Mouse (Mus musculus): ENCODE data around the gene Ube2j1. TPM values are rescaled to one million over a fixed set of nuclear protein-coding genes. Genes with fewer than 3 reads are reported as not detected.

The Ube2j1 gene
- polyA plus RNA-seq, 1 experiment from 2014 or later = 43.0 TPM

- H3K27me3 ChIP-seq (replicated peaks; ENCODE audit: control insufficient read depth, insufficient read depth, low read length) = no peaks in the 10 kb centered on the region
- H3K27ac ChIP-seq (ENCODE audit: low read length) = no peak overlapping the region
- no peak for ATAC-seq
- no peak overlapping the region for H3K4me2 ChIP-seq (ENCODE audit: low read depth, low read length)
- H3K9ac ChIP-seq (ENCODE audit: low read depth, low read length) = no peak overlapping the region
- H3K9me3 ChIP-seq (ENCODE audit: control insufficient read depth, low read length) = no peaks in the 10 kb centered on the region
- WGBS = 86% methylated on average over 4 of the region's 4 CpGs
- H3K4me1 ChIP-seq (ENCODE audit: control insufficient read depth, insufficient read depth, low read length) = no peaks in the 10 kb centered on the region
- H3K4me3 ChIP-seq (ENCODE audit: low read length) = no peak overlapping the region
- H3K36me3 ChIP-seq (ENCODE audit: control insufficient read depth, insufficient read depth, low read length) = 0 out of 2 replicates have a peak, but pooled peaks cover 5% of the 10 kb centered on the region
These were observed 8.6 kb downstream of the Ube2j1 start for GRCm38 (mm10) chr4:33039826-33040225.

DNA sequence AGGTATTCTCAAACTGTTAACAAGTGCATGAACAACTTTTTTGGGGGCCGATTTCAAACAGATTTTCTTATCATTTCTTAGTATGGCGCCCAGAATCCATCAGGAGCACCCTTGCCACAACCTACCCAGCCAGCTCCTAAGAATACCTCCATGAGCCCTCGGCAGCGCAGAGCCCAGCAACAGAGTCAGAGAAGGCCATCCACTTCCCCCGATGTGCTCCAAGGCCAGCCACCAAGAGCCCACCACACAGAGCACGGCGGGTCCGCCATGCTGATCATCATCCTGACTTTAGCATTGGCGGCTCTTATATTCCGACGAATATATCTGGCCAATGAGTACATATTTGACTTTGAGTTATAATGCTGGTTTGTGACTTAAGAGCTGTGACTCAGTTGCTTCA, 18.4 kb downstream of the Ube2j1 start:
- Histone ChIP-seq H3K4me2 (ENCODE audit: low read depth, low read length) (no peak overlapping the region), H3K27me3 (replicated peaks; ENCODE audit: control insufficient read depth, insufficient read depth, low read length) (no peaks in the 10 kb centered on the region), H3K9ac (ENCODE audit: low read depth, low read length) (no peak overlapping the region), H3K27ac (ENCODE audit: low read length) (no peak overlapping the region), H3K4me1 (ENCODE audit: control insufficient read depth, insufficient read depth, low read length) (no peaks in the 10 kb centered on the region), H3K36me3 (ENCODE audit: control insufficient read depth, insufficient read depth, low read length) (peaks cover 12% of the 10 kb centered on the region; the same call in 1 of the 2 replicates), H3K4me3 (ENCODE audit: low read length) (no peak overlapping the region), H3K9me3 (ENCODE audit: control insufficient read depth, low read length) (no peaks in the 10 kb centered on the region)
- no peak for ATAC-seq
- WGBS = 94% methylated on average over 11 of the region's 11 CpGs

DNA sequence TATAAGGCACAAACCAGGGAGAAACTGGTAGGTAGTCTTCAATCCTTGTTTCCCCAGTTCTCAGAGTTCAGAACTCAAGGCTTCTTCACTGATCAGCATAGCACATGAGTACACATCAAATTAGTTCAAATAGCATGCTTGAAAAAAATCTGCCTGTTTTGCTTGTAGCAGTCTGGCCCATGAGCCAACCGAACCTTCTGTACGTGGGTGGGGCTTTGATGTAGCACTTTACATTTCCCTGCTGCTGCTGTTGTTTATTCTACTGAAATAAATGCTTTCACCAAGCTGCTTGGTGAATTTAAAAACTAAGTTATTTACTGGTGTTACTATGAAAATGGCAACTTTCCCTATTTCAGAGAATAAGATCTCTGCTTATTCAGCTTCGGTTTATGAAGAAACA, 20.8 kb downstream of the Ube2j1 start:
- no peak overlapping the region for H3K27ac ChIP-seq (ENCODE audit: low read length)
- 87% methylated on average over 3 of the region's 3 CpGs for WGBS
- no peak overlapping the region for H3K4me3 ChIP-seq (ENCODE audit: low read length)
- peaks cover 6% of the 10 kb centered on the region; the same call in 1 of the 2 replicates for H3K36me3 ChIP-seq (ENCODE audit: control insufficient read depth, insufficient read depth, low read length)
- no peak overlapping the region for H3K4me2 ChIP-seq (ENCODE audit: low read depth, low read length)
- no peak overlapping the region for H3K9ac ChIP-seq (ENCODE audit: low read depth, low read length)
- no peak for ATAC-seq
- no peaks in the 10 kb centered on the region for H3K27me3 ChIP-seq (replicated peaks; ENCODE audit: control insufficient read depth, insufficient read depth, low read length)
- no peaks in the 10 kb centered on the region for H3K9me3 ChIP-seq (ENCODE audit: control insufficient read depth, low read length)
- no peaks in the 10 kb centered on the region for H3K4me1 ChIP-seq (ENCODE audit: control insufficient read depth, insufficient read depth, low read length)

DNA sequence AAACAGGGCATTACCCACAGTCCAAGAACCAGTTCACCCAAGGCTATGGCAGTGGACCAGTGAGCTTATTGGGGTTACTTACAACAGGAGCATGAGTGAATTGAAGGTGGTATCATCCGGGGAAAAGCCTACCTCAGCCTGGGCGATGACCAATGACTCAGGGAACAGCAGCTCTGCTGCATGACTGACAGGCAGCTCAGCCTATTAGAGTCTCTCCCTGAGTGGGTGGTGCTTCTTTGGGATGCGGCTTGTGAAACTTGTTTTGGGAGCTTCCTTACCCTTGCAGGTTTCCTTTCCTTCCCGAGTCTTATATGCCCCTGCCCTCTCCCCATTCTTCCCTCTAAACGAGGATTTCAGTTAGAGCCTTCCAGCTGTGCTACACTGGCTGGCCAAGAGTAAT, 21.4 kb downstream of the Ube2j1 start:
- Histone ChIP-seq H3K4me1 (ENCODE audit: control insufficient read depth, insufficient read depth, low read length) (no peaks in the 10 kb centered on the region), H3K9ac (ENCODE audit: low read depth, low read length) (no peak overlapping the region), H3K27ac (ENCODE audit: low read length) (no peak overlapping the region), H3K27me3 (replicated peaks; ENCODE audit: control insufficient read depth, insufficient read depth, low read length) (no peaks in the 10 kb centered on the region), H3K4me3 (ENCODE audit: low read length) (no peak overlapping the region), H3K4me2 (ENCODE audit: low read depth, low read length) (no peak overlapping the region), H3K36me3 (ENCODE audit: control insufficient read depth, insufficient read depth, low read length) (peaks cover 6% of the 10 kb centered on the region; the same call in 1 of the 2 replicates), H3K9me3 (ENCODE audit: control insufficient read depth, low read length) (no peaks in the 10 kb centered on the region)
- ATAC-seq = no peak
- WGBS = 88% methylated on average over 5 of the region's 5 CpGs

GRCm38 (mm10) chr4:33054426-33054825, 23.2 kb downstream of the Ube2j1 start:
- Histone ChIP-seq H3K9me3 (ENCODE audit: control insufficient read depth, low read length) (no peaks in the 10 kb centered on the region), H3K4me3 (ENCODE audit: low read length) (no peak overlapping the region), H3K36me3 (ENCODE audit: control insufficient read depth, insufficient read depth, low read length) (peaks cover 3% of the 10 kb centered on the region; the same call in 1 of the 2 replicates), H3K27me3 (replicated peaks; ENCODE audit: control insufficient read depth, insufficient read depth, low read length) (no peaks in the 10 kb centered on the region), H3K9ac (ENCODE audit: low read depth, low read length) (no peak overlapping the region), H3K27ac (ENCODE audit: low read length) (no peak overlapping the region), H3K4me1 (ENCODE audit: control insufficient read depth, insufficient read depth, low read length) (no peaks in the 10 kb centered on the region), H3K4me2 (ENCODE audit: low read depth, low read length) (no peak overlapping the region)
- no peak for ATAC-seq

DNA sequence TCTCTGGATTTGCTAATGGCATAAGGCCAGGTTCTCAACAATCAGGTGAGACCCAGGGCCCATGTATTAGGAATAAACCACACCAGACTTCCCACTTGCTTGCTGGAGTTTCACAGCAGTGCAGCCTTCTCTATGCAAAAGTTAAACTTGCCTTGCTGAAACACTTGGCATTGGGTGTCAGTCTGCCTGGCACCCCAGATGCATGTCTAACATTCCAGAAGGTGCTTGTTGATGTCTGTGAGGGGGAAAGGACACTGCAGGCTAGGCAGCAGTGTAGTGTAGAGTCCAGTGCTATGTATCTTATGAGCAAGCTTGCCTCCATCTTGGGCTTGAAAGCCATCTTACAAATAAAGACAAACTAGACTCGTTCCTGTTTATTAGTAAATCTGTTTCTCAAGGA, 25.1 kb downstream of the Ube2j1 start:
- no peak overlapping the region for H3K4me2 ChIP-seq (ENCODE audit: low read depth, low read length)
- no peaks in the 10 kb centered on the region for H3K36me3 ChIP-seq (ENCODE audit: control insufficient read depth, insufficient read depth, low read length)
- H3K4me1 ChIP-seq (ENCODE audit: control insufficient read depth, insufficient read depth, low read length) = no peaks in the 10 kb centered on the region
- no peak overlapping the region for H3K9ac ChIP-seq (ENCODE audit: low read depth, low read length)
- no peak overlapping the region for H3K4me3 ChIP-seq (ENCODE audit: low read length)
- H3K27me3 ChIP-seq (replicated peaks; ENCODE audit: control insufficient read depth, insufficient read depth, low read length) = no peaks in the 10 kb centered on the region
- H3K9me3 ChIP-seq (ENCODE audit: control insufficient read depth, low read length) = no peaks in the 10 kb centered on the region
- no peak overlapping the region for H3K27ac ChIP-seq (ENCODE audit: low read length)
- ATAC-seq = no peak
- WGBS = 78% methylated on average over 1 of the region's 1 CpGs

- H3K4me1 ChIP-seq (ENCODE audit: control insufficient read depth, insufficient read depth, low read length) = no peaks in the 10 kb centered on the region
- H3K4me3 ChIP-seq (ENCODE audit: low read length) = no peak overlapping the region
- WGBS = 72% methylated on average over 11 of the region's 11 CpGs
- no peaks in the 10 kb centered on the region for H3K27me3 ChIP-seq (replicated peaks; ENCODE audit: control insufficient read depth, insufficient read depth, low read length)
- H3K36me3 ChIP-seq (ENCODE audit: control insufficient read depth, insufficient read depth, low read length) = no peaks in the 10 kb centered on the region
- no peak overlapping the region for H3K9ac ChIP-seq (ENCODE audit: low read depth, low read length)
- H3K27ac ChIP-seq (ENCODE audit: low read length) = no peak overlapping the region
- no peak for ATAC-seq
- H3K9me3 ChIP-seq (ENCODE audit: control insufficient read depth, low read length) = no peaks in the 10 kb centered on the region
- H3K4me2 ChIP-seq (ENCODE audit: low read depth, low read length) = no peak overlapping the region
These were observed 26.9 kb downstream of the Ube2j1 start for GRCm38 (mm10) chr4:33057890-33058687.

- no peaks in the 10 kb centered on the region for H3K9me3 ChIP-seq (ENCODE audit: control insufficient read depth, low read length)
- H3K27me3 ChIP-seq (replicated peaks; ENCODE audit: control insufficient read depth, insufficient read depth, low read length) = no peaks in the 10 kb centered on the region
- no peak overlapping the region for H3K27ac ChIP-seq (ENCODE audit: low read length)
- peak; percentile 18; the same call in 1 of the 2 replicates for ATAC-seq
- WGBS = 20% methylated on average over 7 of the region's 7 CpGs
- no peak overlapping the region for H3K9ac ChIP-seq (ENCODE audit: low read depth, low read length)
- H3K4me2 ChIP-seq (ENCODE audit: low read depth, low read length) = no peak overlapping the region
- no peak overlapping the region for H3K4me3 ChIP-seq (ENCODE audit: low read length)
- H3K4me1 ChIP-seq (ENCODE audit: control insufficient read depth, insufficient read depth, low read length) = no peaks in the 10 kb centered on the region
- H3K36me3 ChIP-seq (ENCODE audit: control insufficient read depth, insufficient read depth, low read length) = no peaks in the 10 kb centered on the region
These were observed 29.9 kb downstream of the Ube2j1 start for GRCm38 (mm10) chr4:33061158-33061557.

- Histone ChIP-seq H3K4me3 (ENCODE audit: low read length) (no peak within 1 kb of the TSS), H3K4me2 (ENCODE audit: low read depth, low read length) (no peak within 1 kb of the TSS), H3K27me3 (replicated peaks; ENCODE audit: control insufficient read depth, insufficient read depth, low read length) (no peaks in the 10 kb centered on the region), H3K4me1 (ENCODE audit: control insufficient read depth, insufficient read depth, low read length) (no peaks in the 10 kb centered on the region), H3K27ac (ENCODE audit: low read length) (no peak within 1 kb of the TSS), H3K36me3 (ENCODE audit: control insufficient read depth, insufficient read depth, low read length) (no peaks in the 10 kb centered on the region), H3K9me3 (ENCODE audit: control insufficient read depth, low read length) (no peaks in the 10 kb centered on the region), H3K9ac (ENCODE audit: low read depth, low read length) (no peak within 1 kb of the TSS)
- 87% methylated on average over 4 of the region's 4 CpGs for WGBS
- no peak for ATAC-seq
These were observed 31.8 kb downstream of the Ube2j1 start, which contains the start of gene Gabrr2 for GRCm38 (mm10) chr4:33062981-33063380. Gabrr2 (plus strand) TSS chr4:33062999.

GRCm38 (mm10) chr4:33064986-33065385, 33.8 kb downstream of the Ube2j1 start:
- Histone ChIP-seq H3K27ac (ENCODE audit: low read length) (no peak overlapping the region), H3K36me3 (ENCODE audit: control insufficient read depth, insufficient read depth, low read length) (no peaks in the 10 kb centered on the region), H3K27me3 (replicated peaks; ENCODE audit: control insufficient read depth, insufficient read depth, low read length) (no peaks in the 10 kb centered on the region), H3K9me3 (ENCODE audit: control insufficient read depth, low read length) (no peaks in the 10 kb centered on the region), H3K4me2 (ENCODE audit: low read depth, low read length) (no peak overlapping the region), H3K9ac (ENCODE audit: low read depth, low read length) (no peak overlapping the region), H3K4me3 (ENCODE audit: low read length) (no peak overlapping the region), H3K4me1 (ENCODE audit: control insufficient read depth, insufficient read depth, low read length) (no peaks in the 10 kb centered on the region)
- 81% methylated on average over 6 of the region's 6 CpGs for WGBS
- no peak for ATAC-seq

All from intestine, embryonic 16.5 days (tissue).